Mouse (Mus musculus) lung, embryonic 14.5 days (tissue): ENCODE measurements around the gene Tyw1. TPM values are rescaled to one million over a fixed set of nuclear protein-coding genes. Genes with fewer than 3 reads are reported as not detected.

Experiments used
- ATAC-seq: fragments of 200-750 bp; cut with Nextera tagmentation; 2 replicates; pipeline ENCODE4 v1.8.0; 2017; ENCODE audit warnings: mild to moderate bottlenecking, moderate TSS enrichment, moderate library complexity; ENCODE audit not compliant: insufficient read depth
- DNase-seq: peaks from one replicate; pipeline ENCODE4 v3.0.0-alpha.2; 2015
- H3K27ac ChIP-seq: fragments of 300-500 bp; sonication (generic); 2 replicates; pipeline ENCODE4 v1.5.1; 2014; ENCODE audit warnings: low read depth, mild to moderate bottlenecking, moderate library complexity
- H3K27me3 ChIP-seq: fragments of 300-500 bp; sonication (generic); 2 replicates; pipeline ENCODE4 v1.6.1; 2014; ENCODE audit warnings: low read length, control low read depth; ENCODE audit not compliant: insufficient read depth
- H3K36me3 ChIP-seq: fragments of 300-500 bp; sonication (generic); 2 replicates; pipeline ENCODE4 v1.6.1; 2014; ENCODE audit warnings: control low read depth; ENCODE audit not compliant: insufficient read depth
- H3K4me1 ChIP-seq: fragments of 300-500 bp; sonication (generic); 2 replicates; pipeline ENCODE4 v1.6.1; 2014; ENCODE audit warnings: antibody characterized with exemption, control low read depth; ENCODE audit not compliant: insufficient read depth
- H3K4me2 ChIP-seq: fragments of 300-500 bp; sonication (generic); 2 replicates; pipeline ENCODE4 v1.6.1; 2014; ENCODE audit warnings: mild to moderate bottlenecking
- H3K4me3 ChIP-seq: fragments of 300-500 bp; sonication (generic); 2 replicates; pipeline ENCODE4 v1.5.1; 2014; ENCODE audit warnings: low read depth, low read length
- H3K9ac ChIP-seq: fragments of 300-500 bp; sonication (generic); 2 replicates; pipeline ENCODE4 v1.6.1; 2014
- H3K9me3 ChIP-seq: fragments of 300-500 bp; sonication (generic); 2 replicates; pipeline ENCODE4 v1.6.1; 2016; ENCODE audit warnings: low read depth, low read length, control low read depth
- CTCF ChIP-seq: IDR thresholded peaks from 2 replicates; pipeline ENCODE4 v1.5.1; 2016; ENCODE audit warnings: antibody characterized with exemption, low read depth
- WGBS: fragments of 180-500 bp; shearing (Covaris S2); extraction: QIAGEN DNeasy Blood & Tissue Kit; methylation state at CpG from one replicate; pipeline ENCODE4 v1.1.7; 2014; 5-methylcytosine and 5-hydroxymethylcytosine counted together
- polyA plus RNA-seq: library from polyadenylated mRNA; unstranded; fragments of >200 nt; fragmentation: Nextera tagmentation; extraction: Ambion mirVana; gene quantifications from 2 replicates; pipeline ENCODE4 v1.2.1, GENCODE M21; 2014

The Tyw1 gene
- polyA plus RNA-seq, 1 experiment from 2014 or later = 27.5 TPM

- Histone ChIP-seq H3K27me3 (no peaks in the 10 kb centered on the region), H3K4me1 (0 out of 2 replicates have a peak, but pooled peaks cover 8% of the 10 kb centered on the region), H3K9me3 (0 out of 2 replicates have a peak, but pooled peaks cover 6% of the 10 kb centered on the region), H3K27ac (no peak overlapping the region), H3K36me3 (peaks cover 22% of the 10 kb centered on the region; the same call in 1 of the 2 replicates), H3K4me3 (no peak overlapping the region), H3K9ac (no peak overlapping the region), H3K4me2 (no peak overlapping the region)
- ATAC-seq (peak; percentile 75), DNase-seq (peak; percentile 78)
- 38% methylated on average over 6 of the region's 6 CpGs for WGBS
- TF ChIP-seq CTCF = no peak
Observed at GRCm38 (mm10) chr5:130327615-130328263, 72.3 kb downstream of the Tyw1 start.

- H3K27me3 ChIP-seq = no peaks in the 10 kb centered on the region
- H3K9me3 ChIP-seq = 0 out of 2 replicates have a peak, but pooled peaks cover 6% of the 10 kb centered on the region
- H3K36me3 ChIP-seq = peaks cover 22% of the 10 kb centered on the region; the same call in 1 of the 2 replicates
- DNase-seq = peak; percentile 50
- H3K4me2 ChIP-seq = no peak overlapping the region
- no peak overlapping the region for H3K4me3 ChIP-seq
- TF ChIP-seq CTCF = no peak
- H3K4me1 ChIP-seq = 0 out of 2 replicates have a peak, but pooled peaks cover 8% of the 10 kb centered on the region
- H3K9ac ChIP-seq = no peak overlapping the region
- no peak overlapping the region for H3K27ac ChIP-seq
- 52% methylated on average over 9 of the region's 9 CpGs for WGBS
- ATAC-seq = no peak
Observed at GRCm38 (mm10) chr5:130328366-130328765, 72.9 kb downstream of the Tyw1 start.

GRCm38 (mm10) chr5:130329889-130330288 is 74.5 kb downstream of the Tyw1 start:
- Histone ChIP-seq H3K9me3 (no peaks in the 10 kb centered on the region), H3K36me3 (peaks cover 21% of the 10 kb centered on the region), H3K4me2 (no peak overlapping the region), H3K4me3 (no peak overlapping the region), H3K27me3 (no peaks in the 10 kb centered on the region), H3K9ac (no peak overlapping the region), H3K27ac (no peak overlapping the region), H3K4me1 (0 out of 2 replicates have a peak, but pooled peaks cover 8% of the 10 kb centered on the region)
- 47% methylated on average over 2 of the region's 2 CpGs for WGBS
- no peak for TF ChIP-seq CTCF
- DNase-seq (no peak), ATAC-seq (no peak)

DNA sequence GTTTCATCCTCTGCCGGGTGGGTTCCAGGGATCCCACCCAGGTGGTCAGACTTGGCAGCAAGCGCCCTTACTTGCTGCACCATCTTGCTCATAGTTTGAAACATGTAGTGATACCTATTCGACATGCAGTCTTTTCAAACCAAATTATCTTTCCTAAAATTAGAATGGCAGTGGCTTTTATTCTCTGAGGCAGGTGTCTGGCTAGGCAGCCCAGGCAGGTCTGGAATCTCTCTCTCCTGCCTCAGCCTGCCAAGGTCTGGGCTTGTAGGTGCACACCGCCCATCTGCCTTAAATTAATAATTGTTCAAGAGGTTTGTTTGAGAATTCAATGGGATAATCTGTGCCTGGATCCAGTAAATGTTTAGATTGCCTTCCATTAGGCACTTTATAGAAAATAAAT is 75.4 kb downstream of the Tyw1 start:
- ATAC-seq (no peak), DNase-seq (no peak)
- H3K27me3 ChIP-seq = no peaks in the 10 kb centered on the region
- TF ChIP-seq CTCF = no peak
- no peak overlapping the region for H3K4me3 ChIP-seq
- H3K4me1 ChIP-seq = 0 out of 2 replicates have a peak, but pooled peaks cover 8% of the 10 kb centered on the region
- no peak overlapping the region for H3K9ac ChIP-seq
- no peak overlapping the region for H3K27ac ChIP-seq
- no peak overlapping the region for H3K4me2 ChIP-seq
- 80% methylated on average over 4 of the region's 4 CpGs for WGBS
- H3K36me3 ChIP-seq = peaks cover 23% of the 10 kb centered on the region
- no peaks in the 10 kb centered on the region for H3K9me3 ChIP-seq

- ATAC-seq (no peak), DNase-seq (no peak)
- TF ChIP-seq CTCF = no peak
- H3K27ac ChIP-seq = no peak overlapping the region
- 56% methylated on average over 4 of the region's 4 CpGs for WGBS
- 0 out of 2 replicates have a peak, but pooled peaks cover 8% of the 10 kb centered on the region for H3K4me1 ChIP-seq
- no peaks in the 10 kb centered on the region for H3K9me3 ChIP-seq
- H3K36me3 ChIP-seq = peaks cover 26% of the 10 kb centered on the region
- H3K27me3 ChIP-seq = no peaks in the 10 kb centered on the region
- H3K9ac ChIP-seq = no peak overlapping the region
- no peak overlapping the region for H3K4me2 ChIP-seq
- no peak overlapping the region for H3K4me3 ChIP-seq
Observed at GRCm38 (mm10) chr5:130331206-130331605, 75.8 kb downstream of the Tyw1 start.

DNA sequence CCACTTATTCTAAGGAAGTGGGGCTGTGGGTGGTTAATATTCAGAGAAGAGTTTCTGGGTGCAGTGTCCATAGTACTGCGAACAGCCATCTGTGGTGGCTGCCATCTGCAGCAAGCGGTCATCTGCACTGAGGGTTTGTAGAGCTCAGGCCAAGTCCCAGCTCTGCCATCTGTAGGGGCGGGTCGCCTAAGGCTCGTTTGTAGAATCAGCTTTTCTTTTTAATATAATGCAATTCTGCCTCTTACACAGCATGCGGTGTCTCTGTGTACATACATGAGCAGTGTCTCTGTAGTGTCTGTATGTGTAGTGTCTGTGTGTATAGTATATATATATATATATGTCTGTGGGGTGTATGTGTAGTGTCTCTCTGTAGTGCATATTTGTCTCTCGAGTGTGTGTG is 78.1 kb downstream of the Tyw1 start:
- WGBS = 92% methylated on average over 7 of the region's 7 CpGs
- TF ChIP-seq CTCF = no peak
- H3K4me1 ChIP-seq = 0 out of 2 replicates have a peak, but pooled peaks cover 7% of the 10 kb centered on the region
- no peaks in the 10 kb centered on the region for H3K27me3 ChIP-seq
- no peak overlapping the region for H3K4me2 ChIP-seq
- H3K27ac ChIP-seq = no peak overlapping the region
- H3K36me3 ChIP-seq = peaks cover 35% of the 10 kb centered on the region
- no peak overlapping the region for H3K9ac ChIP-seq
- H3K9me3 ChIP-seq = no peaks in the 10 kb centered on the region
- ATAC-seq = no peak
- no peak overlapping the region for H3K4me3 ChIP-seq
- DNase-seq = no peak

DNA sequence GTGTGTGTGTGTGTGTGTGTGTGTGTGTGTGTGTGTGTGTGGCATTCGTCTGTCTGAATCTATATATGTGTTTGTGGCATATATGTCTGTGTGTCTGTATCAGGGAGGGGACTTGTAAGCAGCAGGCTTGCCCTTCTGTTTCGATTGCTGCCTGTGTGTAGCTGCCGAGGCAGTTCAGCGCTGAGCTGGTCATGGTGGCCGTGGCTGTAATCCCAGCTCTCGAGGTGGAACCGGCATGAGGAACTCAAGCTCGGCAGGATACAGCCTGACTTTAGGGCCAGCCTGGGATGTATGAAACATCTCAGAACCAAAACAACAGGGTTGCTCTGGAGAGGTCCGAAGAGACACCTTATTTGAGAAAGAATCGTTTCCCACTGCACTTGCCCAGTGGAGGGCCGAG is 78.6 kb downstream of the Tyw1 start:
- H3K4me2 ChIP-seq = no peak overlapping the region
- peaks cover 34% of the 10 kb centered on the region for H3K36me3 ChIP-seq
- DNase-seq (no peak), ATAC-seq (no peak)
- H3K27me3 ChIP-seq = no peaks in the 10 kb centered on the region
- H3K4me3 ChIP-seq = no peak overlapping the region
- H3K4me1 ChIP-seq = 0 out of 2 replicates have a peak, but pooled peaks cover 3% of the 10 kb centered on the region
- no peak overlapping the region for H3K27ac ChIP-seq
- 89% methylated on average over 11 of the region's 11 CpGs for WGBS
- no peak overlapping the region for H3K9ac ChIP-seq
- no peaks in the 10 kb centered on the region for H3K9me3 ChIP-seq
- TF ChIP-seq CTCF = no peak
